In the genomic region with DNA sequence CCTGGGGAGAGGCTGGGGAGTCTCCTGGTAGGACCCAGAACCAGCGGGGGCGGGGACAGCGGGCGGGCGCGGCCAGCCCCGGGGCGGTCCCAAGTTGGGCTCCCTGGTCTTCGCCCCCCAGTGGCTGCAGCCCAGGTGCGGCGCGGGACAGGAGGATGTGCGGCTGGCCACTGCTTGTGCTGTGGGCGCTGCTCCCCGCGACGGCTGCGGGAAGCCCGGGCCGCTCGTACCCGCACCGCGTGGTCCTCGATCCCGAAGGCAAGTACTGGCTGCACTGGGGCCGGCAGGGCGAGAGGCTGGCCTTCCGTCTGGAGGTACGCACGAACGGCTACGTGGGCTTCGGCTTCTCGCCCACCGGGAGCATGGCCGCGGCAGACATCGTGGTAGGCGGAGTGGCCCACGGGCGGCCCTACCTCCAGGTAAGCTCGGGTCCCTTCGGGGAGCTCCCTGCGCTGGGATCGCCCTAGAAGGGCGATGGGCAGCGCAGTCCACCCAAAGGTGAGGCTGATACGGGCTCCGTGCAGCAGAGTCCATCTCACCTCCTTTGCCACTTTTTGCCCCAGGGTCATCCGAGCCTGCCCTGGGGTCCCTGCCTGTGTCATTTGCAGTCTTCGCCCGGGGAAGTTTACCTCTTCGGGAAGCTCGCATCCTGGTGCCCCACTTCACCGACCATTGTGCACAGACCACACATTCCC, we compare ENCODE assay signal across 8 mouse cellular contexts. TPM values are rescaled to one million over a fixed set of nuclear protein-coding genes. Genes with fewer than 3 reads are reported as not detected.
DNase-seq lines count a peak whose midpoint lies in the region; ATAC-seq lines count a peak whose summit lies in the region.

Gene Moxd1, plus strand, starts transcription at position 69 of the 695 bp plus-strand sequence.

- H3K4me1 ChIP-seq in heart, embryonic 16.5 days (ENCODE audit: control insufficient read depth, insufficient read depth, low read length): peaks cover 9% of the 10 kb centered on the region; the same call in 1 of the 2 replicates
- peaks cover 13% of the 10 kb centered on the region for H3K4me1 ChIP-seq in megakaryocyte, embryonic 14.5 days
- H3K4me1 ChIP-seq in stomach, embryonic 16.5 days (ENCODE audit: control insufficient read depth, insufficient read depth, low read length): peaks cover 7% of the 10 kb centered on the region; the same call in 1 of the 2 replicates

- H3K4me2 ChIP-seq in heart, embryonic 16.5 days (ENCODE audit: low read depth, low read length): peak within 1 kb of the TSS; percentile 87
- peak within 1 kb of the TSS; percentile 92 for H3K4me2 ChIP-seq in stomach, embryonic 16.5 days (ENCODE audit: low read depth, low read length)

- 1% methylated on average over 56 of the region's 56 CpGs for WGBS in heart, embryonic 16.5 days
- 1% methylated on average over 56 of the region's 56 CpGs for WGBS in stomach, embryonic 16.5 days

- ATAC-seq in common myeloid progenitor, adult 5-6 weeks (replicated peaks; ENCODE audit: low read depth, poor library complexity, severe bottlenecking): peak; percentile 59
- ATAC-seq in heart, embryonic 16.5 days (replicated peaks; ENCODE audit: extremely low read depth, insufficient read depth, low FRiP score): 0 out of 2 replicates have a peak, but pooled peaks have one; percentile 55
- peak; percentile 79 for ATAC-seq in stomach, embryonic 16.5 days (ENCODE audit: insufficient read depth, low FRiP score)

- H3K9ac ChIP-seq in heart, embryonic 16.5 days (ENCODE audit: low read length): peak within 1 kb of the TSS; percentile 11
- H3K9ac ChIP-seq in stomach, embryonic 16.5 days (ENCODE audit: low read length): peak within 1 kb of the TSS; percentile 69

- H3K9me3 ChIP-seq in heart, embryonic 16.5 days (replicated peaks; ENCODE audit: control insufficient read depth, low read length): no peaks in the 10 kb centered on the region
- H3K9me3 ChIP-seq in megakaryocyte, embryonic 14.5 days: peaks cover 4% of the 10 kb centered on the region; the same call in 1 of the 2 replicates
- no peaks in the 10 kb centered on the region for H3K9me3 ChIP-seq in stomach, embryonic 16.5 days (replicated peaks; ENCODE audit: control insufficient read depth, low read length)

- H3K36me3 ChIP-seq in heart, embryonic 16.5 days (ENCODE audit: control insufficient read depth, insufficient read depth): no peaks in the 10 kb centered on the region
- no peaks in the 10 kb centered on the region for H3K36me3 ChIP-seq in megakaryocyte, embryonic 14.5 days (replicated peaks; ENCODE audit: low read length)
- no peaks in the 10 kb centered on the region for H3K36me3 ChIP-seq in stomach, embryonic 16.5 days (ENCODE audit: control insufficient read depth, insufficient read depth, low read length)

- no peak within 1 kb of the TSS for H3K27ac ChIP-seq in heart, embryonic 16.5 days (ENCODE audit: low read length)
- no peak within 1 kb of the TSS for H3K27ac ChIP-seq in stomach, embryonic 16.5 days (ENCODE audit: low read length)

- H3K4me3 ChIP-seq in heart, embryonic 16.5 days (ENCODE audit: low read length): peak within 1 kb of the TSS; percentile 57
- peak within 1 kb of the TSS; percentile 89 for H3K4me3 ChIP-seq in megakaryocyte, embryonic 14.5 days (replicated peaks)
- H3K4me3 ChIP-seq in stomach, embryonic 16.5 days (replicated peaks; ENCODE audit: low read length): peak within 1 kb of the TSS; percentile 53

- peaks cover 35% of the 10 kb centered on the region for H3K27me3 ChIP-seq in heart, embryonic 16.5 days (ENCODE audit: control insufficient read depth, insufficient read depth, low read length)
- peaks cover 50% of the 10 kb centered on the region for H3K27me3 ChIP-seq in megakaryocyte, embryonic 14.5 days (replicated peaks)
- peaks cover 9% of the 10 kb centered on the region; the same call in 1 of the 2 replicates for H3K27me3 ChIP-seq in stomach, embryonic 16.5 days (ENCODE audit: control insufficient read depth, insufficient read depth, low read length)

- peak in 1 of 2 experiments; percentile 9 for DNase-seq in layer of hippocampus, postnatal 36 days
- DNase-seq in layer of hippocampus, postnatal 14 days (ENCODE audit: low spot score in 2 of 2): no peak
- DNase-seq in kidney, postnatal 36 days: peak; percentile 24 to 67
- DNase-seq in layer of hippocampus, postnatal 25 days (ENCODE audit: extremely low spot score in 1 of 2, low spot score in 1 of 2): no peak

RNA-seq across cellular contexts. Expression of gene Moxd1, which starts in this region (rescaled TPM):
- total RNA-seq in layer of hippocampus, postnatal 36 days (2021): 10 to 100 TPM; 10.9 to 11.9 TPM
- total RNA-seq in layer of hippocampus, postnatal 14 days (2021): 1 to 10 TPM; 5.4 to 5.8 TPM
- total RNA-seq in common myeloid progenitor, adult 5-6 weeks (2017): not detected in 2 replicates
- polyA plus RNA-seq in heart, embryonic 16.5 days (2015; fragmentation: Nextera tagmentation; extraction: Ambion mirVana): 9.2 and 11.1 TPM in 2 replicates
- polyA plus RNA-seq in megakaryocyte, embryonic 14.5 days (2012; ENCODE audit: insufficient read depth, low replicate concordance): not detected in 2 replicates
- 11.0 and 11.3 TPM in 2 replicates for polyA plus RNA-seq in stomach, embryonic 16.5 days (2015; fragmentation: Nextera tagmentation; extraction: Ambion mirVana)
- total RNA-seq in layer of hippocampus, postnatal 25 days (2021): 1 to 10 TPM; 7.5 to 8.5 TPM

Comparison
In these comparisons a context has a peak if more than half of its experiments do, and no peak if none do; other contexts are left out.
1. RNA of gene Moxd1 (polyA plus RNA-seq): 11.0 to 11.3 TPM in stomach, embryonic 16.5 days and 9.2 to 11.1 TPM in heart, embryonic 16.5 days; not detected in megakaryocyte, embryonic 14.5 days; every median in the first group is over 10 times any median in the second.
2. Peak in ATAC-seq in common myeloid progenitor, adult 5-6 weeks; RNA of the gene not detected or under 1 TPM.
3. DNase-seq: peak in kidney, postnatal 36 days (2 of 2); none in layer of hippocampus, postnatal 14 days (0 of 2) and layer of hippocampus, postnatal 25 days (0 of 2).
4. Peak in every context shown above with its lines, with median percentiles within 50 percentile points of each other: ATAC-seq and H3K4me3 ChIP-seq.